Mouse (Mus musculus): ENCODE data around the gene Hist1h2ao. TPM values are rescaled to one million over a fixed set of nuclear protein-coding genes. Genes with fewer than 3 reads are reported as not detected.
"Not testable (repeated sequence)": the region's sequence is repeated elsewhere in the genome, so short reads cannot be mapped to it uniquely, and the experiment has no call there.

Gene Hist1h2ao
- total and polyA plus RNA-seq, 3 experiments, result 693 TPM; not detected in 2

GRCm38 (mm10) chr13:21786189-21786898 lies 23.9 kb upstream of the Hist1h2ao start:
- Histone ChIP-seq H3K36me3 (replicated peaks in 1 of 2; ENCODE audit: control insufficient read depth in 1 of 2, insufficient read depth in 1 of 2, low read length in 1 of 2) (no peaks in the 10 kb centered on the region), H3K9me3 (replicated peaks; ENCODE audit: low read length) (no peaks in the 10 kb centered on the region), H3K27ac (ENCODE audit: insufficient read depth, low read depth) (peak overlapping the region; percentile 92), H3K4me2 (ENCODE audit: insufficient read depth, low read depth, poor library complexity, severe bottlenecking) (peak overlapping the region; percentile 59), H3K9ac (ENCODE audit: insufficient read depth, low read depth) (peak overlapping the region; percentile 78), H3K4me3 (replicated peaks in 1 of 3; ENCODE audit: low read depth in 2 of 3, low read length in 2 of 3, poor library complexity in 1 of 3) (peak overlapping the region; percentile 2 to 57 (median 37)), H3K27me3 (replicated peaks) (no peaks in the 10 kb centered on the region), H3K4me1 (ENCODE audit: control insufficient read depth in 1 of 2, insufficient read depth in 2 of 2) (peaks cover 0 to 30% of the 10 kb centered on the region in 2 experiments; a peak in 3 of 4 replicates), H3K79me2 (replicated peaks; ENCODE audit: control insufficient read depth, extremely low read depth, insufficient read depth, poor library complexity, severe bottlenecking) (no peaks in the 10 kb centered on the region)
- in situ Hi-C loops (cut with MboI; ENCODE audit: low pct_ligation_motif_present, low pct_unique_long_range_greater_than_20kb, low sequenced_read_pairs), result no loop called here
- peak; percentile 68 for DNase-seq (ENCODE audit: extremely low read depth)
- dilution Hi-C loops (cut with MboI; ENCODE audit: extremely low pct_ligation_motif_present, extremely low pct_unique_long_range_greater_than_20kb, low sequenced_read_pairs), result no loop called here
- TF ChIP-seq HCFC1 (IDR thresholded peaks at IDR 0.05; ENCODE audit: low read depth, low read length) (no peak), EP300 (IDR thresholded peaks at IDR 0.05; ENCODE audit: low read length) (no peak), CHD1 (IDR thresholded peaks at IDR 0.05; ENCODE audit: low read depth, low read length) (peak; percentile 97), ELF1 (IDR thresholded peaks at IDR 0.05; ENCODE audit: low read depth, low read length) (no peak), POLR2AphosphoS2 (IDR thresholded peaks at IDR 0.05; ENCODE audit: low read depth, low read length) (peak; percentile 99), MXI1 (IDR thresholded peaks at IDR 0.05; ENCODE audit: low read depth, low read length) (no peak), RCOR1 (conservative IDR thresholded peaks at IDR 0.05; ENCODE audit: low read depth, low read length) (peak; percentile 78; the same call in 1 of the 2 replicates), POLR2A (IDR thresholded peaks at IDR 0.05; ENCODE audit: low read depth, low read length) (peak; percentile 81), MYC (IDR thresholded peaks at IDR 0.05; ENCODE audit: low read depth, low read length) (peak; percentile 59; the same call in 1 of the 2 replicates), E2F4 (IDR thresholded peaks at IDR 0.05; ENCODE audit: insufficient replicate concordance, low read depth, low read length) (0 out of 2 replicates have a peak, but pooled peaks have one; percentile 75), NELFE (IDR thresholded peaks at IDR 0.05; ENCODE audit: low read depth, low read length) (peak; percentile 79; the same call in 1 of the 2 replicates), UBTF (IDR thresholded peaks at IDR 0.05; ENCODE audit: low read depth, low read length) (peak; percentile 95; the same call in 1 of the 2 replicates), TCF12 (IDR thresholded peaks at IDR 0.05; ENCODE audit: low read depth, low read length) (no peak), PAX5 (IDR thresholded peaks at IDR 0.05; ENCODE audit: low read length) (no peak), ZMIZ1 (IDR thresholded peaks at IDR 0.05; ENCODE audit: low read depth, low read length) (peak; percentile 95)

DNA sequence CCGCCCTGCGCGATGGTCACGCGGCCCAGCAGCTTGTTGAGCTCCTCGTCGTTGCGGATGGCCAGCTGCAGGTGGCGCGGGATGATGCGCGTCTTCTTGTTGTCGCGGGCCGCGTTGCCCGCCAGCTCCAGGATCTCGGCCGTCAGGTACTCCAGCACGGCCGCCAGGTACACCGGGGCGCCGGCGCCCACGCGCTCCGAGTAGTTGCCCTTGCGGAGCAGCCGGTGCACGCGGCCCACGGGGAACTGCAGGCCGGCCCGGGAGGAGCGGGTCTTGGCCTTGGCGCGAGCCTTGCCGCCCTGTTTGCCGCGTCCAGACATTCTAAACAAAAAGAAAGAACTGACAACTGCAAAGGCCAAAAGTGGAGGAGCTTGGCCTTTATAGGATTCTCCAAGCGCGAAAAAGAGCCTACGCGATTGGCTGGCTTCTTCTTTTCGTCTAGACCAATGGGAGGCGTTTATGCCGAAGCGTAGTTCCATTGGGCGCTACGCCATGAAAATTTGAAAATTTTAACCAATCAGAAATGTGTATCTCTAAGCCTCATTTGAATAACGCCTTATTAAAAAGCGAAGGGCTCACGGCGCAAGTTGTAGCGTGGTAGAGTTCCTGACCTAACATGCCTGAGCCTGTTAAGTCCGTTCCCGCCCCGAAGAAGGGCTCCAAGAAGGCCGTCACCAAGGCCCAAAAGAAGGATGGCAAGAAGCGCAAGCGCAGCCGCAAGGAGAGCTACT lies 23.2 kb upstream of the Hist1h2ao start, which contains the start of the genes Hist1h2an and Hist1h2bp:
Gene Hist1h2an, minus strand, starts transcription at position 320 of the 731 bp plus-strand sequence.
Gene Hist1h2bp, plus strand, starts transcription at position 563 of the 731 bp plus-strand sequence.
- H3K27me3 ChIP-seq (replicated peaks); H3K36me3 ChIP-seq (replicated peaks in 1 of 2; ENCODE audit: control insufficient read depth in 1 of 2, insufficient read depth in 1 of 2, low read length in 1 of 2); in situ Hi-C loops (cut with MboI; ENCODE audit: low pct_ligation_motif_present, low pct_unique_long_range_greater_than_20kb, low sequenced_read_pairs); H3K79me2 ChIP-seq (replicated peaks; ENCODE audit: control insufficient read depth, extremely low read depth, insufficient read depth, poor library complexity, severe bottlenecking); dilution Hi-C loops (cut with MboI; ENCODE audit: extremely low pct_ligation_motif_present, extremely low pct_unique_long_range_greater_than_20kb, low sequenced_read_pairs); H3K9me3 ChIP-seq (replicated peaks; ENCODE audit: low read length): not testable (repeated sequence)
- peaks cover 0 to 32% of the 10 kb centered on the region in 2 experiments; a peak in 3 of 4 replicates for H3K4me1 ChIP-seq (ENCODE audit: control insufficient read depth in 1 of 2, insufficient read depth in 2 of 2)
- H3K27ac ChIP-seq (ENCODE audit: insufficient read depth, low read depth), result peak within 1 kb of the TSS; percentile 92
- peak within 1 kb of the TSS; percentile 78 for H3K9ac ChIP-seq (ENCODE audit: insufficient read depth, low read depth)
- H3K4me3 ChIP-seq (replicated peaks in 1 of 3; ENCODE audit: low read depth in 2 of 3, low read length in 2 of 3, poor library complexity in 1 of 3), result peak within 1 kb of the TSS; percentile 2 to 57 (median 37)
- peak within 1 kb of the TSS; percentile 88 for H3K4me2 ChIP-seq (ENCODE audit: insufficient read depth, low read depth, poor library complexity, severe bottlenecking)
- DNase-seq (ENCODE audit: extremely low read depth), result peak; percentile 97
- peak; percentile 68 for TF ChIP-seq NRF1 (IDR thresholded peaks at IDR 0.05; ENCODE audit: low read depth, low read length)
- TF ChIP-seq CHD1 (IDR thresholded peaks at IDR 0.05; ENCODE audit: low read depth, low read length), result peak; percentile 89; the same call in 1 of the 2 replicates
- peak; percentile 15; the same call in 1 of the 2 replicates for TF ChIP-seq MXI1 (IDR thresholded peaks at IDR 0.05; ENCODE audit: low read depth, low read length)
- TF ChIP-seq CHD2 (IDR thresholded peaks at IDR 0.05; ENCODE audit: low read length), result peak; percentile 91
- TF ChIP-seq POLR2AphosphoS2 (IDR thresholded peaks at IDR 0.05; ENCODE audit: low read depth, low read length), result peak; percentile 3; the same call in 1 of the 2 replicates
- peak; percentile 58 for TF ChIP-seq MAX (IDR thresholded peaks at IDR 0.05; ENCODE audit: low read length)
- TF ChIP-seq HCFC1 (IDR thresholded peaks at IDR 0.05; ENCODE audit: low read depth, low read length), result peak; percentile 50; the same call in 1 of the 2 replicates
- peak; percentile 49 for TF ChIP-seq NELFE (IDR thresholded peaks at IDR 0.05; ENCODE audit: low read depth, low read length)
- TF ChIP-seq TBP (conservative IDR thresholded peaks at IDR 0.05; ENCODE audit: low read depth, low read length), result peak; percentile 99
- TF ChIP-seq UBTF (IDR thresholded peaks at IDR 0.05; ENCODE audit: low read depth, low read length), result 0 out of 2 replicates have a peak, but pooled peaks have one; percentile 64
- peak; percentile 94 for TF ChIP-seq E2F4 (IDR thresholded peaks at IDR 0.05; ENCODE audit: insufficient replicate concordance, low read depth, low read length)
- TF ChIP-seq POLR2A (IDR thresholded peaks at IDR 0.05; ENCODE audit: low read depth, low read length), result peak; percentile 87
- peak; percentile 33; the same call in 1 of the 2 replicates for TF ChIP-seq MYC (IDR thresholded peaks at IDR 0.05; ENCODE audit: low read depth, low read length)
